Mouse (Mus musculus): ENCODE results near the gene Trcg1. TPM values are rescaled to one million over a fixed set of nuclear protein-coding genes. Genes with fewer than 3 reads are reported as not detected.

The Trcg1 gene
- polyA plus RNA-seq, 1 experiment from 2014 or later: not detected

DNA sequence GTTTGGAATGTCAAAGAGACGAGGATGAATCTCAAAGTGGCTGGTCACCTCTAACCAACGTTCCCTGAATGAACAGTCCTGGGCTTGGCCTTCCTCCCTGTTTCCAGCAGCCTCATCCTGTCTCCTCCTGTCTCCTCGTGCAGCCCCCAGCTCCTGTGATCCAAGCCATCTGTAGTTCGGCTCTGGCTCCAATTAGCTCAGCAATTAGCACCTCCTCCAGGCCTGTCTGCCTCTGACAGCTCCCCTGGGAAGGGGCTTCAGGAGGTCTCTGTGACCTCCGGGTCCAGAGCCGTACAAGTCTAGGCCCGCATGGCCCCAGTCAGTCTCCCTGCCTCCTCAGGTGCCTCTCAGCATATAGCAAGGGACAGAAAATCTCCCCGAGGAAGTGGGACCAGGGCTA lies 34.0 kb downstream of the Trcg1 start:
- no peaks in the 10 kb centered on the region for H3K27me3 ChIP-seq (ENCODE audit: insufficient read depth, low read length)
- H3K27ac ChIP-seq (ENCODE audit: low read length): no peak overlapping the region
- no peak overlapping the region for H3K4me2 ChIP-seq (replicated peaks; ENCODE audit: low read depth, low read length)
- no peaks in the 10 kb centered on the region for H3K9me3 ChIP-seq (ENCODE audit: low read length)
- H3K9ac ChIP-seq (replicated peaks; ENCODE audit: low read length): no peak overlapping the region
- 16% methylated on average over 8 of the region's 8 CpGs for WGBS
- no peaks in the 10 kb centered on the region for H3K36me3 ChIP-seq (ENCODE audit: insufficient read depth, low read length)
- H3K4me1 ChIP-seq (ENCODE audit: insufficient read depth, low read length): peaks cover 29% of the 10 kb centered on the region
- H3K4me3 ChIP-seq (ENCODE audit: low read length): no peak overlapping the region
- no peak; the same call in 1 of the 2 replicates for ATAC-seq (ENCODE audit: low FRiP score, low TSS enrichment)

- 13% methylated on average over 1 of the region's 1 CpGs for WGBS
- Histone ChIP-seq H3K27ac (ENCODE audit: low read length) (no peak overlapping the region), H3K4me3 (ENCODE audit: low read length) (no peak overlapping the region), H3K9me3 (ENCODE audit: low read length) (no peaks in the 10 kb centered on the region), H3K27me3 (ENCODE audit: insufficient read depth, low read length) (no peaks in the 10 kb centered on the region), H3K9ac (replicated peaks; ENCODE audit: low read length) (no peak overlapping the region), H3K4me2 (replicated peaks; ENCODE audit: low read depth, low read length) (no peak overlapping the region), H3K4me1 (ENCODE audit: insufficient read depth, low read length) (peaks cover 29% of the 10 kb centered on the region), H3K36me3 (ENCODE audit: insufficient read depth, low read length) (no peaks in the 10 kb centered on the region)
- 0 out of 2 replicates have a peak, but pooled peaks have one; percentile 10 for ATAC-seq (ENCODE audit: low FRiP score, low TSS enrichment)
Observed at GRCm38 (mm10) chr9:57271081-57271480, 34.7 kb downstream of the Trcg1 start.

DNA sequence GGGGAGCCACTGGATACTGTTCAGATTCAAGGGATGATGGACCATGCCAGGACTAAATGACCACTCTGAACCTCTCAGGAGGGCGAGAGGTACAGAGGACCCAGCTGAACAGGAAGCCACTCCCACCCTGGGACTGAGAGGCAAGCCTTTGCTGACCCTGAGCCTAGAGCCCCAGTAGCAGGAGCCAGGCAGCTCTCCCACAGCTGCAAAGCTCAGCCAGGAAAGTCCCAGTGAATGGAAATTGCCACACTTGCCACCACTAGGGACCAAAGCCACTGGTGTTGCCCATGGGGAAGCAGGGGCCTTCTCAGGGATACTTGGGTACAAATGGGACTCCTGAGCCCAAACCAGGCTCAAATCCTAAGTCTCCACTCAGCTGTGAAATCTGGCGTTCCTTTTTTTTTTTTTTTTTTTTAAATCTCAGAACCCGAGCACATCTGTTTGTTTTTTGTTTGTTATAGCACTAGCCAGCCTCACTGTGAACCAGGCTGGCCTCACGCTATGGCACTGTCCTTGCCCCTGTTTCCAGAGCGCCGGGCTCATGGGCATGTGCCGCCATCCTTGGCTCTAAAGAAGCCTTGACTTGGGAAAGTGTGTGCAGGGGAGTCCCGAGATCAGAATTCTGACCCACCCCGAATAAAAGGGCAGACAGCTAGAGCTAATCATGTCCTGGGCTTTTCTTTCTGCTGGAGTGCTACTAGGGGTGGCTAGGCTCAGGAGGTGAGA lies 35.6 kb downstream of the Trcg1 start:
- Histone ChIP-seq H3K9ac (replicated peaks; ENCODE audit: low read length) (no peak overlapping the region), H3K36me3 (ENCODE audit: insufficient read depth, low read length) (no peaks in the 10 kb centered on the region), H3K4me2 (replicated peaks; ENCODE audit: low read depth, low read length) (no peak overlapping the region), H3K9me3 (ENCODE audit: low read length) (no peaks in the 10 kb centered on the region), H3K27me3 (ENCODE audit: insufficient read depth, low read length) (no peaks in the 10 kb centered on the region), H3K27ac (ENCODE audit: low read length) (no peak overlapping the region), H3K4me1 (ENCODE audit: insufficient read depth, low read length) (peaks cover 29% of the 10 kb centered on the region), H3K4me3 (ENCODE audit: low read length) (no peak overlapping the region)
- ATAC-seq (ENCODE audit: low FRiP score, low TSS enrichment): no peak
- WGBS: 57% methylated on average over 9 of the region's 9 CpGs

- H3K9me3 ChIP-seq (ENCODE audit: low read length): no peaks in the 10 kb centered on the region
- 63% methylated on average over 8 of the region's 8 CpGs for WGBS
- H3K27ac ChIP-seq (ENCODE audit: low read length): no peak overlapping the region
- no peaks in the 10 kb centered on the region for H3K27me3 ChIP-seq (ENCODE audit: insufficient read depth, low read length)
- H3K9ac ChIP-seq (replicated peaks; ENCODE audit: low read length): no peak overlapping the region
- no peak overlapping the region for H3K4me3 ChIP-seq (ENCODE audit: low read length)
- H3K4me2 ChIP-seq (replicated peaks; ENCODE audit: low read depth, low read length): no peak overlapping the region
- H3K4me1 ChIP-seq (ENCODE audit: insufficient read depth, low read length): peaks cover 25% of the 10 kb centered on the region
- ATAC-seq (ENCODE audit: low FRiP score, low TSS enrichment): no peak
- no peaks in the 10 kb centered on the region for H3K36me3 ChIP-seq (ENCODE audit: insufficient read depth, low read length)
Observed at GRCm38 (mm10) chr9:57272902-57273804, 36.8 kb downstream of the Trcg1 start.

DNA sequence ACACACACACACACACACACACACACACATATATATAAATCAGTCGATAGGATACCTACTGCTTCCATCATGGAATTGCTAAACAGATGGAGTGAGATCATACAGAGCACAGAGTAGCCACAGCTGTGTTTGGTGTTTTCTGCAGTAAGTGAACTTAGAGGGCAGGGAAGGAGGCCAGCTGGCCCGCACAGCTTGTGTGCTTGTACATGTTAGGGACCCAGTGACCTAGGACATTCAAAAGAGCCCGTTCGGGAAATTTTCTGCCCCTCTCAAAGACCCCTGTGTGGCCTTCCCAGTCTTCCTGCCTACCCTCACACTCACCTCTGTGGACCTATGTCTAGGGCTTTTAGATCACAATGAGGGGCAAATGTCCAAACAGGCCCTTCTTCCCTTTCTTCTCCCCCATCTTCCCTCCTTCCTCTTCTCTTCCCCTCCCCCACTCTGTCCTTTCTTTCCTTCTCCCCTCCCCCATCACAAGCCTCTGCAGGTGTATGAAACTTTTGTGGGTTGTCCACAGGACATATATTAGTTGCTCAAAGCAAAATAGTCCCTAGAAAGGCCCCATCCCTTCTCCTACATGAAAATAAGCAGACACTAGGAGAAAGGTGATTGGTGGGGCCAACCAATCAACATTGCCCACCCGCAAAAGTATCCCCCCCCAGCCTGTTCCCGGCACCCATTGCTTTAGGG lies 37.6 kb downstream of the Trcg1 start:
- Histone ChIP-seq H3K27ac (ENCODE audit: low read length) (no peak overlapping the region), H3K4me2 (replicated peaks; ENCODE audit: low read depth, low read length) (no peak overlapping the region), H3K4me3 (ENCODE audit: low read length) (no peak overlapping the region), H3K36me3 (ENCODE audit: insufficient read depth, low read length) (no peaks in the 10 kb centered on the region), H3K4me1 (ENCODE audit: insufficient read depth, low read length) (peaks cover 30% of the 10 kb centered on the region), H3K9me3 (ENCODE audit: low read length) (no peaks in the 10 kb centered on the region), H3K9ac (replicated peaks; ENCODE audit: low read length) (no peak overlapping the region), H3K27me3 (ENCODE audit: insufficient read depth, low read length) (no peaks in the 10 kb centered on the region)
- no peak for ATAC-seq (ENCODE audit: low FRiP score, low TSS enrichment)
- 32% methylated on average over 6 of the region's 6 CpGs for WGBS

GRCm38 (mm10) chr9:57276311-57276710 lies 40.0 kb downstream of the Trcg1 start:
- ATAC-seq (ENCODE audit: low FRiP score, low TSS enrichment): no peak
- H3K27ac ChIP-seq (ENCODE audit: low read length): no peak overlapping the region
- no peaks in the 10 kb centered on the region for H3K9me3 ChIP-seq (ENCODE audit: low read length)
- no peak overlapping the region for H3K4me2 ChIP-seq (replicated peaks; ENCODE audit: low read depth, low read length)
- no peak overlapping the region for H3K9ac ChIP-seq (replicated peaks; ENCODE audit: low read length)
- H3K36me3 ChIP-seq (ENCODE audit: insufficient read depth, low read length): no peaks in the 10 kb centered on the region
- H3K4me1 ChIP-seq (ENCODE audit: insufficient read depth, low read length): peaks cover 28% of the 10 kb centered on the region
- no peaks in the 10 kb centered on the region for H3K27me3 ChIP-seq (ENCODE audit: insufficient read depth, low read length)
- H3K4me3 ChIP-seq (ENCODE audit: low read length): no peak overlapping the region

DNA sequence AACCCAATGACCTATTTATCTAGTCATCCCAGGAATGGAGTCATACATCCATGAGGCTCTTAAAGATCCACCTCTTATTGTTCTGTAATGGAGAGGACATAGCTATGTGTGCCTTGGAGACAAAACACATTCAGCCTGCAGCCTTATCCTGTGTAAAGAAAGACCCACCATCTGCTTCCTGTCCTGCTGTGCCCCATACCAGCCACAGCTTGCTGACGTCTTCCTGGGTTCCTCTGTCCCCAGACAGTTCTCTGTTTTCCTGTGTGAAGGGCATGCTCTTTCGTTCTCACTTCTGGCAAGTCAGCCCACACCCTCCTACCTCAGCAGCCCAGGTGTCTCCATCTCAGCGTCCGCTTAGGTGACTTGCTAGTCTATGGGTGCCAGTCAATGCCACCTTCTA lies 41.9 kb downstream of the Trcg1 start:
- no peak for ATAC-seq (ENCODE audit: low FRiP score, low TSS enrichment)
- 58% methylated on average over 4 of the region's 4 CpGs for WGBS

DNA sequence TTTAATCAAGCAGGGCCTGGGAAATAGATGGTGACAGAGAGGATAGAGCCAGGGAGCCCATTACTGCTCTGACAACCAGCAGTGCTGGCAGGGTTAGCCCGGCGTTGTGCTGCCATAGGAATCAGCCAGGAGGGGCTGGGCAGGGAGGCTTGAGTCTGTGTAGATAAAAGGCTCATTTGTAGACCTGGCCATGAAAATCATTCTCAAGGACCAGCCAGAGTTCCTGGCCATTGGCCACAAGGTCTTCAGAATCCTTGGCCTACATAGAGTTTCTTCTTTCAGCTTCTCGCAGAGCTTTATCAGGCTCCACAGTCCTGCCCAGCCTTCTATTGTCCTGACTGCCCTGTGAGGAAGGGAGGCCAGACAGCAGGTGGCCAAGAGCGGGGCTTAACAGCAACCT lies 43.1 kb downstream of the Trcg1 start:
- Histone ChIP-seq H3K36me3 (ENCODE audit: insufficient read depth, low read length) (no peaks in the 10 kb centered on the region), H3K9me3 (ENCODE audit: low read length) (no peaks in the 10 kb centered on the region), H3K4me3 (ENCODE audit: low read length) (no peak overlapping the region), H3K4me1 (ENCODE audit: insufficient read depth, low read length) (peaks cover 47% of the 10 kb centered on the region), H3K27ac (ENCODE audit: low read length) (no peak overlapping the region), H3K9ac (replicated peaks; ENCODE audit: low read length) (no peak overlapping the region), H3K4me2 (replicated peaks; ENCODE audit: low read depth, low read length) (no peak overlapping the region), H3K27me3 (ENCODE audit: insufficient read depth, low read length) (no peaks in the 10 kb centered on the region)
- ATAC-seq (ENCODE audit: low FRiP score, low TSS enrichment): no peak
- WGBS: 57% methylated on average over 4 of the region's 4 CpGs

More for the DNA sequence above, 41.9 kb downstream of the Trcg1 start:
- Histone ChIP-seq H3K4me3 (ENCODE audit: low read length) (no peak overlapping the region), H3K27me3 (ENCODE audit: insufficient read depth, low read length) (no peaks in the 10 kb centered on the region), H3K36me3 (ENCODE audit: insufficient read depth, low read length) (no peaks in the 10 kb centered on the region), H3K4me2 (replicated peaks; ENCODE audit: low read depth, low read length) (no peak overlapping the region), H3K9me3 (ENCODE audit: low read length) (no peaks in the 10 kb centered on the region), H3K9ac (replicated peaks; ENCODE audit: low read length) (no peak overlapping the region), H3K4me1 (ENCODE audit: insufficient read depth, low read length) (peaks cover 39% of the 10 kb centered on the region), H3K27ac (ENCODE audit: low read length) (no peak overlapping the region)

- Histone ChIP-seq H3K4me1 (ENCODE audit: insufficient read depth, low read length) (peaks cover 47% of the 10 kb centered on the region), H3K9me3 (ENCODE audit: low read length) (no peaks in the 10 kb centered on the region), H3K4me2 (replicated peaks; ENCODE audit: low read depth, low read length) (peak overlapping the region; percentile 49), H3K27me3 (ENCODE audit: insufficient read depth, low read length) (no peaks in the 10 kb centered on the region), H3K9ac (replicated peaks; ENCODE audit: low read length) (peak overlapping the region; percentile 54), H3K36me3 (ENCODE audit: insufficient read depth, low read length) (no peaks in the 10 kb centered on the region), H3K27ac (ENCODE audit: low read length) (no peak overlapping the region), H3K4me3 (ENCODE audit: low read length) (peak overlapping the region; percentile 22)
- peak; percentile 72 for ATAC-seq (ENCODE audit: low FRiP score, low TSS enrichment)
- 12% methylated on average over 20 of the region's 20 CpGs for WGBS
Observed at GRCm38 (mm10) chr9:57281549-57281948, 45.2 kb downstream of the Trcg1 start.
